Mouse (Mus musculus): Measurements from ENCODE around the gene Ccdc105. TPM values are rescaled to one million over a fixed set of nuclear protein-coding genes. Genes with fewer than 3 reads are reported as not detected.

Ccdc105 gene
- not detected in 2 replicates for polyA plus RNA-seq (2015; fragmentation: Nextera tagmentation; extraction: Ambion mirVana)

GRCm38 (mm10) chr10:78752452-78753191 lies at the start of gene Ccdc105:
Gene Ccdc105 (minus strand): TSS chr10:78753065.
- Histone ChIP-seq H3K4me3 (ENCODE audit: low read depth, low read length) (peak within 1 kb of the TSS; percentile 29), H3K9ac (ENCODE audit: low read depth, low read length) (no peak within 1 kb of the TSS), H3K27me3 (ENCODE audit: control insufficient read depth, insufficient read depth, low read depth, low read length) (peaks cover 17% of the 10 kb centered on the region), H3K4me1 (ENCODE audit: control insufficient read depth, low read depth, low read length) (no peaks in the 10 kb centered on the region), H3K27ac (ENCODE audit: low read length) (no peak within 1 kb of the TSS), H3K9me3 (replicated peaks; ENCODE audit: control insufficient read depth, low read length) (no peaks in the 10 kb centered on the region), H3K4me2 (ENCODE audit: low read depth, low read length) (peak within 1 kb of the TSS; percentile 41), H3K36me3 (ENCODE audit: control insufficient read depth, insufficient read depth) (no peaks in the 10 kb centered on the region)
- peak; percentile 21; the same call in 1 of the 2 replicates for ATAC-seq (ENCODE audit: low read depth)
- WGBS (ENCODE audit: insufficient replicate concordance) = 1% methylated on average over 61 of the region's 61 CpGs

DNA sequence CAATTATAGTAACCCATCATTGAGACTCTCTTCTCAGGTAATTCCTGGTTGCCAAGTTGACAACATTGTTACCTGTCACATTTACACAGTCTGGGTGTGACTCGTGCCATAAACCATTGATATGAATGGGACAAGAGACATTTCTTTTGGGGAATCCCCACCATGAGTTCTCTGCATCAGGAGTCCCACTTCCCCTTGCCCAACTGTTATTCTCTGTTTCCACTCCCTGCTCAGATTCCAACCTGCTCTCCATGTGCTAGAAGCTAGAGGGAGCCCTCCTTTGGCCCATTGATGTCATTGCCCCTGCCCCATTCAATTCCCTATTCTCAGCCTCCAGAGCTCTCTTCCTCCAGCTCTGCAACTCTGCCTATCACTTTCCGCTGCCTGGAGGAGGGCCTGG lies 48.6 kb upstream of the Ccdc105 start:
- H3K36me3 ChIP-seq (ENCODE audit: control insufficient read depth, insufficient read depth) = no peaks in the 10 kb centered on the region
- H3K27ac ChIP-seq (ENCODE audit: low read length) = no peak overlapping the region
- no peaks in the 10 kb centered on the region for H3K27me3 ChIP-seq (ENCODE audit: control insufficient read depth, insufficient read depth, low read depth, low read length)
- no peak overlapping the region for H3K4me2 ChIP-seq (ENCODE audit: low read depth, low read length)
- no peaks in the 10 kb centered on the region for H3K9me3 ChIP-seq (replicated peaks; ENCODE audit: control insufficient read depth, low read length)
- no peak for ATAC-seq (ENCODE audit: low read depth)
- H3K9ac ChIP-seq (ENCODE audit: low read depth, low read length) = no peak overlapping the region
- no peak overlapping the region for H3K4me3 ChIP-seq (ENCODE audit: low read depth, low read length)
- H3K4me1 ChIP-seq (ENCODE audit: control insufficient read depth, low read depth, low read length) = no peaks in the 10 kb centered on the region
- WGBS (ENCODE audit: insufficient replicate concordance) = 66% methylated on average over 2 of the region's 2 CpGs

DNA sequence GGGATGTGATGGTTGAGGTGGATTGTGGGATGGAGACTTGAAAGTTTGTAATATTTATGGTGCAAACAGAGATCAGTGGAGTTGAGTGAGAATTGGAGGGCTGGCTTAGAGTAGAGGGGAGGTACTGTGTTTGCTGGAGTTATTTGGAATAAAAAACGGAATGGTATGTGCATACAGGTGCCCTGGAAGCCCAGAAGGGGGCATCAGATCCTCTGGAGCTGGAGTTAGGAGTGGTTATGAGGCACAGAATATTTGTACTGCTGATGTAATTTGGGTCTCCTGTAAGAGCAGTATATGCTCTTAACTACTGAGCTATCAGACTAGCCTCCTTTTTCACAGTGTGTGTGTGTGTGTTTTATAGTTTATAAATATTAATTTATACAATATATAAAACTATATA lies 37.7 kb upstream of the Ccdc105 start:
- H3K9me3 ChIP-seq (replicated peaks; ENCODE audit: control insufficient read depth, low read length) = no peaks in the 10 kb centered on the region
- no peaks in the 10 kb centered on the region for H3K36me3 ChIP-seq (ENCODE audit: control insufficient read depth, insufficient read depth)
- no peak overlapping the region for H3K4me2 ChIP-seq (ENCODE audit: low read depth, low read length)
- WGBS (ENCODE audit: insufficient replicate concordance) = 9% methylated on average over 1 of the region's 1 CpGs
- no peak overlapping the region for H3K4me3 ChIP-seq (ENCODE audit: low read depth, low read length)
- no peak for ATAC-seq (ENCODE audit: low read depth)
- H3K9ac ChIP-seq (ENCODE audit: low read depth, low read length) = no peak overlapping the region
- no peaks in the 10 kb centered on the region for H3K27me3 ChIP-seq (ENCODE audit: control insufficient read depth, insufficient read depth, low read depth, low read length)
- H3K4me1 ChIP-seq (ENCODE audit: control insufficient read depth, low read depth, low read length) = no peaks in the 10 kb centered on the region
- no peak overlapping the region for H3K27ac ChIP-seq (ENCODE audit: low read length)

DNA sequence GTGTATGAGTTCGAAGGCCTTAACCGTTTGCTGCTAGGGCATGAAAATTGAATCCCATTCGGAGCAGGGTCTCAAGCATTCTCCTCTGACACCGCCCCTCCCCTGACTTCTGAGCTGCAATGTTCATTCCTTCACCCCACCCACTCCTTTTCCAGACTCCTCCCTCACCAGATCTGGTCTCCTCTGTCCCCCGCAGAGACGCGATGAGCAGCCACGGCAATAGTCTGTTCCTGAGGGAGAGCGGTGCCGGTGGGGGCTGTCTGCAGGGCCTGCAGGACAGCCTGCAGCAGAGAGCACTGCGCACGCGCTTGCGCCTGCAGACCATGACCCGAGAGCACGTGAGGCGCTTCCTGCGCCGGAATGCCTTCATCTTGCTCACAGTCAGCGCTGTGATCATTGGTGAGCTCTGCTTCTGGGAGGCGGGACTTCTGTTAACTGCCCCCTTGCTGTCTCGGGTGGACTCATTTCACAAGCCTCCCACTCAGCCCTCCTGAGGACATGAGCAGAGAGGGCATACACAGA lies 34.8 kb upstream of the Ccdc105 start:
- Histone ChIP-seq H3K4me2 (ENCODE audit: low read depth, low read length) (peak overlapping the region; percentile 30; the same call in 1 of the 2 replicates), H3K36me3 (ENCODE audit: control insufficient read depth, insufficient read depth) (no peaks in the 10 kb centered on the region), H3K27ac (ENCODE audit: low read length) (no peak overlapping the region), H3K27me3 (ENCODE audit: control insufficient read depth, insufficient read depth, low read depth, low read length) (no peaks in the 10 kb centered on the region), H3K4me3 (ENCODE audit: low read depth, low read length) (no peak overlapping the region), H3K4me1 (ENCODE audit: control insufficient read depth, low read depth, low read length) (no peaks in the 10 kb centered on the region), H3K9me3 (replicated peaks; ENCODE audit: control insufficient read depth, low read length) (no peaks in the 10 kb centered on the region), H3K9ac (ENCODE audit: low read depth, low read length) (no peak overlapping the region)
- WGBS (ENCODE audit: insufficient replicate concordance) = 16% methylated on average over 22 of the region's 22 CpGs
- no peak for ATAC-seq (ENCODE audit: low read depth)

- no peaks in the 10 kb centered on the region for H3K9me3 ChIP-seq (replicated peaks; ENCODE audit: control insufficient read depth, low read length)
- no peak within 1 kb of the TSS for H3K9ac ChIP-seq (ENCODE audit: low read depth, low read length)
- peaks cover 18% of the 10 kb centered on the region for H3K27me3 ChIP-seq (ENCODE audit: control insufficient read depth, insufficient read depth, low read depth, low read length)
- 3% methylated on average over 45 of the region's 54 CpGs for WGBS (ENCODE audit: insufficient replicate concordance)
- H3K36me3 ChIP-seq (ENCODE audit: control insufficient read depth, insufficient read depth) = no peaks in the 10 kb centered on the region
- H3K27ac ChIP-seq (ENCODE audit: low read length) = no peak within 1 kb of the TSS
- peak within 1 kb of the TSS; percentile 42 for H3K4me3 ChIP-seq (ENCODE audit: low read depth, low read length)
- no peak for ATAC-seq (ENCODE audit: low read depth)
- peak within 1 kb of the TSS; percentile 58 for H3K4me2 ChIP-seq (ENCODE audit: low read depth, low read length)
- no peaks in the 10 kb centered on the region for H3K4me1 ChIP-seq (ENCODE audit: control insufficient read depth, low read depth, low read length)
These were observed 27.3 kb upstream of the Ccdc105 start, which contains the start of gene Slc1a6 for GRCm38 (mm10) chr10:78779981-78780651. Gene Slc1a6 (plus strand): TSS chr10:78780496.

DNA sequence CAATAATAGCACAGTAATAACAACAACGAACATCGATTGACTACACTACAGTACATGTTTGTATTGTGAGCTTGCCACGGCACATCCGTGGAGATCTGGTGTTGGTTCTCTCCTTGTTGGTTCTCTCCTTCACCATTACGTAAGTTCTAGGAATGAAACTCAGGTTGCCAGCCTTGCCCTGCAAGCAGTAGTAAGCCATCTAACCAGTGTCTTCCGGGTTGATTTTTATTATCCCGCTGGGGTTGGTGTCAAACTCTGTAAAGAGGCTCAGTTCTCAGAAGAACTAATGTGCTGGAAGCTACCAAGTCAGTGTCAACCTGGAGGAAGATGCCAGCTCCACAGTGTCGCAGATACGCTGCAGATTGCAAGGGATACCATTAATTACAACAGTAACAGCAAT lies 26.7 kb upstream of the Ccdc105 start:
- H3K27ac ChIP-seq (ENCODE audit: low read length) = no peak overlapping the region
- WGBS (ENCODE audit: insufficient replicate concordance) = 49% methylated on average over 9 of the region's 9 CpGs
- peaks cover 18% of the 10 kb centered on the region for H3K27me3 ChIP-seq (ENCODE audit: control insufficient read depth, insufficient read depth, low read depth, low read length)
- ATAC-seq (ENCODE audit: low read depth) = no peak
- no peaks in the 10 kb centered on the region for H3K9me3 ChIP-seq (replicated peaks; ENCODE audit: control insufficient read depth, low read length)
- H3K36me3 ChIP-seq (ENCODE audit: control insufficient read depth, insufficient read depth) = no peaks in the 10 kb centered on the region
- no peak overlapping the region for H3K9ac ChIP-seq (ENCODE audit: low read depth, low read length)
- peak overlapping the region; percentile 58; the same call in 1 of the 2 replicates for H3K4me2 ChIP-seq (ENCODE audit: low read depth, low read length)
- H3K4me3 ChIP-seq (ENCODE audit: low read depth, low read length) = no peak overlapping the region; the same call in 1 of the 2 replicates
- H3K4me1 ChIP-seq (ENCODE audit: control insufficient read depth, low read depth, low read length) = no peaks in the 10 kb centered on the region

DNA sequence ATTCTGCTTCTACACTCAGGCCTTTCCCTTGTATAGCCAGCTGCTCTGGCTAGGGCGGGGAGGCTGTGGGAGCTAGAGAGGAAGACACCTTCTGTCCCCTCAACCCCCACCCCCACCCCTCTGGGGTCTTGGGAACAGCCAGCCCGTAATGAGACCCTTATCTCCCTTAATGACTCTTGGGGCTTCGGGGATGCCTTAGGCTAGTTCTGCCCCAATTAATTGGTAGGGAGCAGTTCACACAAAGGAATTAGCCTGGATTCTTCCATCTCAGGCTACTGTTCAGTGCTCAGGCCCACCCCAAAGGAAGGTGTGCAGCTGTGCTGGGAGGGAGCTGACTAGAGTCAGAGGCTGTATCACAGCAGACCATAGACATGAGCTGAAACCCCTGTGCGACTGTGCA lies 23.0 kb upstream of the Ccdc105 start:
- Histone ChIP-seq H3K27ac (ENCODE audit: low read length) (no peak overlapping the region), H3K9ac (ENCODE audit: low read depth, low read length) (no peak overlapping the region), H3K4me2 (ENCODE audit: low read depth, low read length) (no peak overlapping the region), H3K4me1 (ENCODE audit: control insufficient read depth, low read depth, low read length) (no peaks in the 10 kb centered on the region), H3K4me3 (ENCODE audit: low read depth, low read length) (no peak overlapping the region), H3K27me3 (ENCODE audit: control insufficient read depth, insufficient read depth, low read depth, low read length) (peaks cover 14% of the 10 kb centered on the region), H3K9me3 (replicated peaks; ENCODE audit: control insufficient read depth, low read length) (no peaks in the 10 kb centered on the region), H3K36me3 (ENCODE audit: control insufficient read depth, insufficient read depth) (no peaks in the 10 kb centered on the region)
- ATAC-seq (ENCODE audit: low read depth) = no peak
- 45% methylated on average over 4 of the region's 4 CpGs for WGBS (ENCODE audit: insufficient replicate concordance)

DNA sequence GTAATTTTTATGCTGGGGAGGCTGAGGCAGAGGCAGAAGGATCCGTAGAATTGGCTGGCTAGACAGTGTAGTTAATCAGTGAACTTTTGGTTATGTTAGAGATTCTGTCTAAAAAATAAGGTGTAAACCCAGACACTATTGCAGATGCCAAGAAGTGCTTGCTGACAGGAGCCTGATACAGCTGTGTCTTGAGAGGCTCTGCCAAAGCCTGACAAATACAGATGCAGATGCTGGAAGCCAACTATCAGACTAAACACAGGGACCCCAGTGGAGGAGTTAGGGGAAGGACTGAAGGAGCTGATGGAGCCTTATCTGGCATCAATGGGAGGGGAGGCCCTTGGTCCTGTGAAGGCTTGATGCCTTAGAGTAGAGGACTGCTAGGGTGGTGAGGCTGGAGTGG lies 12.7 kb upstream of the Ccdc105 start:
- Histone ChIP-seq H3K4me1 (ENCODE audit: control insufficient read depth, low read depth, low read length) (no peaks in the 10 kb centered on the region), H3K9ac (ENCODE audit: low read depth, low read length) (no peak overlapping the region), H3K27ac (ENCODE audit: low read length) (no peak overlapping the region), H3K36me3 (ENCODE audit: control insufficient read depth, insufficient read depth) (no peaks in the 10 kb centered on the region), H3K4me3 (ENCODE audit: low read depth, low read length) (no peak overlapping the region), H3K4me2 (ENCODE audit: low read depth, low read length) (no peak overlapping the region), H3K9me3 (replicated peaks; ENCODE audit: control insufficient read depth, low read length) (no peaks in the 10 kb centered on the region), H3K27me3 (ENCODE audit: control insufficient read depth, insufficient read depth, low read depth, low read length) (no peaks in the 10 kb centered on the region)
- no peak for ATAC-seq (ENCODE audit: low read depth)
- 28% methylated on average over 1 of the region's 1 CpGs for WGBS (ENCODE audit: insufficient replicate concordance)

DNA sequence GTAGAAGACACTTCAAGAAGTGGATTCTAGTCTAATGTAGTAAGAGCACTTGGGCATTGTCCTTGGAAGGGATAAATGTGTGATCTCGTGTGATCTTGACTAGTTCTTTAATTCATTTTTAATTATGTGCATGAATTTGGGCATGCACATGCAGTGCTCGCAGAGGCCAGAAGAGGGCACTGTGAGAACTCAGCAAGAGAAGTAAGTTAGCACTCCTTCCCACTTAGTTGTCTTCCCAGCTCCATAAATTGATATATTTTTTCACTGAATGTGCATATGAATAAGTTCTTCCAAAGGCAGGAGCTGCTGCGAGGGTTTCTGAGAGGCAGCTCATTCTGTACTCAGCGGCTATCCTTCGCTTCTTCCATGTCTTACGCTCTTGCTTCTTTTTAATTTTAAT lies 3.2 kb upstream of the Ccdc105 start:
- H3K27me3 ChIP-seq (ENCODE audit: control insufficient read depth, insufficient read depth, low read depth, low read length) = peaks cover 17% of the 10 kb centered on the region
- 29% methylated on average over 6 of the region's 6 CpGs for WGBS (ENCODE audit: insufficient replicate concordance)
- H3K9ac ChIP-seq (ENCODE audit: low read depth, low read length) = no peak overlapping the region
- H3K27ac ChIP-seq (ENCODE audit: low read length) = no peak overlapping the region
- no peak overlapping the region for H3K4me3 ChIP-seq (ENCODE audit: low read depth, low read length)
- no peak overlapping the region for H3K4me2 ChIP-seq (ENCODE audit: low read depth, low read length)
- no peak for ATAC-seq (ENCODE audit: low read depth)
- no peaks in the 10 kb centered on the region for H3K4me1 ChIP-seq (ENCODE audit: control insufficient read depth, low read depth, low read length)
- no peaks in the 10 kb centered on the region for H3K36me3 ChIP-seq (ENCODE audit: control insufficient read depth, insufficient read depth)
- H3K9me3 ChIP-seq (replicated peaks; ENCODE audit: control insufficient read depth, low read length) = no peaks in the 10 kb centered on the region

All from liver, embryonic 16.5 days (tissue).